Mouse (Mus musculus) kidney, adult 8-10 months (tissue): ENCODE results near the gene B3gat3.

Source experiments
- DNase-seq, 2 experiments: peaks; one replicate each; pipeline ENCODE4 v3.0.0; 2022

B3gat3 gene

DNA sequence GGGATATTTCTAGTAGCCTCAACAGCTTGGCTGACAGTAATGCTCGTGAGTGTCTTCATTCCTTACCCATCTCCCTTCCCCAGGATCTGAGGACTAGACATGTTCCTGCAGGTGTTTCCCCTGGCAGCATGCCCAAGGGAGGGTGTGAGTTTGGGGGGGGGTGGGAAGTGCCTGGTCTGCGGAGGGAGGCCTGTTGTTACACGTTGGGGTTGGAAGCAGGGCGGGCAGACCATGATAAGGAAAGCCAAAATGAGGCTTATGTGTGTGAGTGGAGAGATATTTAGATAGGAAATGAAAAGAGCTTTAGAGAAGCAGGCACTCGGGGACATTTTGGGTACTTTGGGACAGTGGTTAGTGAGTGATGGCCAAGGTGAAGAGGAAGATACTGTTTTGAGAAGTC, 23.9 kb downstream of the B3gat3 start:
- DNase-seq = no peak

DNA sequence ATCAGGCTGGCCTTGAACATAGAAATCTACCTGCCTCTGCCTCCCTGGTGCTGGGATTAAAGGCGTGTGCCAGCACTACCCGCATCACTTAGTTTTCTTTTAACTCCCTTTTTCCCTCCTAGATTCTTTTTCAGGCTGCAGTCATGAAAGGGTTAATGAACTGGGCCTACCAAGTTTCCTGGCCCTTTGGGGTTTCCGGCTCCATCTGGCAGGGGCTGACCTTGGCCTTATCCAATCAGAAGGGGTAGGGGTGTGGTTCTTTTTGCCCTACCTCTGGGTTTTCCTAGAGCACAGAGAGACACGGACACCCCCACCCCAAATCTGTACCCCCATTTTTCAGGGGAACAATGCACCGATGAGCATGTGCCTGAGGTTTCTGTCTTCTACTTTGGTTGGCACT, 24.6 kb downstream of the B3gat3 start:
- DNase-seq = peak; percentile 67 to 78

DNA sequence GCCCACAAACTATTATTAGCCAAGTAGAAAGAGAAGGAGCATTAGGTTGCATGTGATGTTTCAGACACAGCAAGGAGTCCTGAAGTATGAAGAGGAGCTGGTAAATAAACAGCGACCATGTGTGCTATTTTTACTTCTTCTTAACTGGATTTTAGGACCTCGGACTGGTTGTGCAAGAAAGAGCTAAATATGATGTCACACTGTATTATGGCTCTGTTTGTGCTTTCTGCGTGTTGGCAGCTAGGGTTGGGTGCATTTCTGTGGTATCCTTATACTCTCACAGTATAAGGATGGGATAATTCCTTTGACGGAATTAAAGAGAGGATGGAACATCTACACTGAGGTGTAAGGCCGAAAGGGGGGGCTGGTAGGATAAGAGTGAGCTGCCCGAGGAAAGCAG, 25.1 kb downstream of the B3gat3 start:
- DNase-seq = no peak

DNA sequence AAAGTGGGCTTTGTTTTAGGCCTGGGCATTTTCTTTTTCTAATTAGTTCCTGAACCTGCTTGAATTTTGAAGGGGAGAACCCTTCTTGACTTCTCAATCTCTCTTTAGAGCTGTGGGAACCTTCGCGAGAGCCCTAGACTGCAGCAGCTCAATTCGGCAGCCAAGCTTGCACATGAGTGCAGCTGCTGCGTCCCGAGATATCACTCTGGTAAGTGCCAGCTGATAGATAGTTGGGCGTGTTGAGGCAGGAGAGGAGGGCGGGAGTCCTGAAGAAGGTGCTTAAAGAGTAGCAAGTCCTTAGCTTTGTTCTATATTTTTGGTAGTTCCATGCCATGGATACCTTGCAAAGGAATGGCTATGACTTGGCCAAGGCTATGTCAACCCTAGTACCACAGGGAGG, 26.8 kb downstream of the B3gat3 start:
- no peak for DNase-seq

DNA sequence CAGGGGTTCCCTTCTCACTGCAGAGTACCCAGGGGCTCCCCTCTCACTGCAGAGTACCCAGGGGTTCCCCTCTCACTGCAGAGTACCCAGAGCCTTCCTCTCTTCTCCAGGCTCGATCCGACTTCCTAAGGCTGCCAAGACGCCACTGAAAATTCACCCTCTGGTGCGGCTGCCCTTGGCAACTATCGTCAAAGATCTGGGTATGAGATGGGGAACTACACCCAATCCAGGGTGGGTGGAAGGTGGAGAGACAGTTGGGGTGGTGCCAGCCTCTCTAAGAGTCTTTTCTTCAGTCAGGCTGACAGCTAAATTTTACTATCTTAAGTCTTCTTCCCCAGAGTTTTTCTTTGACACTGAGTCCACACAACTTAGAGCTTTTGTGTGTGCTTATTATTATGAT, 30.0 kb downstream of the B3gat3 start:
- no peak for DNase-seq

DNA sequence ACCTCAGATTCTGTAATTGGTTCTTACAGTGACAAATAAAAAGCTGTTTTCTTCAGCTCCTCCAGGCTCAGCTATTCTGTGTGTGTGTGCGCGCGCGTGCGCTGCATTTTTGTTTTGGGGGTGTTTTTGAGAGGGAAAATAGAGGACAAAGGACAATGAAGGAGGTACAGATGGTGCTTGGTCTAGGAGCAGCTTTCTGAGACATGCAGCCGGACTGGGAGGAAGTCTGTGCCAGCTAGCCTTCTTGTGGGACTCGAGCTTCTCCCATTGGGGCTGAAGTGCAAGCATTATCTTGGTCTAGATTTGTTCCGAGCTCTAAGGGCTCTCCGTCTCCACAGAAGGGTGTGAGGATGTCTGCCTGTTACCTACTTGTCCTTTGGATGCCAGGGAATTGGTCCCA, 32.1 kb downstream of the B3gat3 start:
- no peak for DNase-seq

DNA sequence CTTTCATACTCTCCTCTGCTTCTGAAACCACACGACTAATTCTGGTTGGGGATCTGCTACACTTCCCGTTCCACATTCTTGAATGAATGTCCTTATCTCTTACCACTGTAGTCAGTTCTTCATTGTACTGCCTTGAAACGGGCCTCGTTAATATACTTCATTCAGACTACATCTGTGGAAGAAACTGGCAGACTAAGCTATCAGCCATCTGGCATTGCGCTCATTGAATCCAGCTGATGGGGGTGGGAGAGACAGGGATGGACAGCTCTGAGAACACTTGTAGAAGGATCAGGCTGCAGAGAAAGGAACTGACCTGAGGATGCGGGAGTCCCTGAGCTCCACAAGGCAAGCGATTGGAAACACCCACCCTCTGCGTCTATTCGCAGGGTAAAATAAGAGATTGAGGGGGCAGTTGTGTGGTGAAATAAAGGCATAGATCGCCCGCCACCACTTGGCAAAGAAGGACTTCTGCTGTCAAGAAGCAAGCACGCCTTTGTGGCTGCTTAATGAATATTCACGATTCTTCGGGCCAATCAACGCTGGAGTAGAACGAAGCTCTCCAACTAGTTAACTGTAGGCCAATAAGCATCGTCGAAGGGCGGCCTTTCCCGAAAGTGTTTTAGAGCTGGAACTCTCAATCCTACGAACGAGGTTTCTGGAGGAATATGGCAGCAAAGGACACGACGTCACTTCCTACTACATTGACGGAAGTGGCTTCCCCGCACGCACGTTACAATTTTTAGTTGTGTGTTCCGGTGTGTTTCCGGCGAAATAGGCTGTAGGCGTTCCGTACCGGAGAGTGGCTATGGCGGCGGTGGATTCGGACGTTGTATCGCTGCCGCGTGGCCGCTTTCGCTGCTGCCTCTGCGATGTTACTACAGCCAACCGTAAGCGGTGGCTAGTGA, 33.2 kb downstream of the B3gat3 start, which contains the start of gene Tut1:
Gene Tut1 (plus strand): TSS at position 713 of the 905 bp plus-strand sequence.
- peak; percentile 96 to 97 for DNase-seq

DNA sequence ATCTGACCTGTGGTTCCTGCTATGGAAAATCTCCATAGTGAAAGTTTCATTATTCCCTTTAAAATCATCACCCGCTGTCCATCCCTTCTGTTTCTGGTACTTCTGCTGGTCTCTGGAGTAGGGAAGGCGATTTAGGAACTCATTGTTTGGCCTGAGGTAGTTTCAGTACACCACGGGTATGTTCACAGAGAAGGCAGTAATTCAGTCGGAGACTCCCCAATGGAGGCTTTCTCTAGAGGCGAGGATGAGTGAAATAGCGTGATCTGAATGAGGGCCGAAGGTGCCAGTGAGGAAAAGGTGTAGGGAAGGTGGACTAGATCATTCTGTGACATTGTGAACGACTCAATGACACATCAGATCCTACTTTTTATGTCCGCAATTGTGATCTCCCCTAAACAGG, 34.0 kb downstream of the B3gat3 start:
- DNase-seq = no peak

DNA sequence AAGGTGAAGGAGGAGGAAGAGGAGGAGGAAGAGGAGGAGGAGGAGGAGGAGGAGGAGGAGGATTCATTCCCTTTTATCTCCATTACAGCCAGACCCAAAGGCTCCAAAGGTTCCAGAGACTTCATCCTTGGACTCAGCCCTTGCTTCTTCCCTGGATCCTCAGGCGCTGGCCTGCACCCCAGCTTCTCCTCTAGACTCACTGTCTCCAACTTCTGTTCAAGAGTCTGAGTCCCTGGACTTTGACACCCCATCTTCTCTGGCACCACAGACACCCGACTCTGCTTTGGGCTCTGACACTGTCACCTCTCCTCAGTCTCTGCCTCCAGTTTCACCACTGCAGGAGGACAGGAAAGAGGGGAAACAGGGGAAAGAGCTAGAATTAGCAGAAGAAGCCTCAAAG, 42.1 kb downstream of the B3gat3 start:
- peak in 1 of 2 experiments; percentile 41 for DNase-seq

DNA sequence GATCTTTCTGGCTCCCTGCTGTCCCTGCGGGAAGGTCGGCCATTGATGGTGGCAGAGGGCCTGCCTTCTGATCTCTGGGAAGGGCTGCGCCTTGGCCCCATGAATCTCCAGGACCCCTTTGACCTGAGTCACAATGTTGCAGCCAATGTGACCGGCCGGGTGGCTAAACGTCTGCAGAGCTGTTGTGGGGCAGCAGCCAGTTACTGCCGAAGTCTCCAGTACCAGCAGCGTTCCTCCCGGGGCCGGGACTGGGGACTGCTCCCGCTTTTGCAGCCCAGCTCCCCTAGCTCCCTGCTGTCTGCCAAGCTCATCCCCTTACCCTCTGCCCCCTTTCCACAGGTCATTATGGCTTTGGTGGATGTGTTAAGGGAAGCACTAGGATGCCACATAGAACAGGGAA, 44.9 kb downstream of the B3gat3 start:
- DNase-seq = no peak

DNA sequence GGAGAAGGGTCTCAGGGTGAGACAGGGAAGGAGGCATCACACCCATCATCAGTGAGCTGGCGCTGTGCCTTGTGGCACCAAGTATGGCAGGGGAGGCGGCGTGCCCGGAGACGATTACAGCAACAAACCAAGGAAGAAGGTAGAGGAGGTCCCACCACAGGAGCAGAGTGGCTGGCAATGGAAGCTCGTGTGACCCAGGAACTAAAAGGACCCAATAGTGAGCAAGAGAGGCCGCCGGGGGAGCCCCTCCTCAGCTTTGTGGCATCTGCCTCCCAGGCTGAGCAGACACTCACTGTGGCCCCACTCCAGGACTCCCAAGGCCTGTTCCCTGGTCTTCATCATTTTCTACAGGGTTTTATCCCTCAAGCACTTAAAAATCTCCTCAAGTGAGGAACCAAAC, 45.6 kb downstream of the B3gat3 start:
- peak in 1 of 2 experiments; percentile 39 for DNase-seq

DNA sequence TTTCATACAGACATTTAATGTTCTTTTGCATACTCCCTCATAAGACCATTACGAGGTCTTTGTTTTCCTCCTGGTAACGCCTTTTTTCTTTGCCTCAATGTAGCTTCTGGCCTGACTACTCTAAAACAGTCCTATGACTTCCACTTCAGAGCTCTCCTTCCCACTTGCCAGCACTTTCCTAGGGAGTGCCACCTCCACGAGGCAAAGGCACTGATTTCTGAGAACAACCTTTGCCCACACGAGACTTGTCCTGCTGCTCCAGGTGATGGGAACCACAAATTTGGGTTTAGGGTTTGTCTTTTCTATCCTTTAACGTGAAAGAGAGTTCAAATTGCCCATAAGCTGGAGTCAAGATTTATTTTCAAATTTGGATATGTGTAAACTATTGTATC, 46.0 kb downstream of the B3gat3 start:
- DNase-seq = peak in 1 of 2 experiments; percentile 61

DNA sequence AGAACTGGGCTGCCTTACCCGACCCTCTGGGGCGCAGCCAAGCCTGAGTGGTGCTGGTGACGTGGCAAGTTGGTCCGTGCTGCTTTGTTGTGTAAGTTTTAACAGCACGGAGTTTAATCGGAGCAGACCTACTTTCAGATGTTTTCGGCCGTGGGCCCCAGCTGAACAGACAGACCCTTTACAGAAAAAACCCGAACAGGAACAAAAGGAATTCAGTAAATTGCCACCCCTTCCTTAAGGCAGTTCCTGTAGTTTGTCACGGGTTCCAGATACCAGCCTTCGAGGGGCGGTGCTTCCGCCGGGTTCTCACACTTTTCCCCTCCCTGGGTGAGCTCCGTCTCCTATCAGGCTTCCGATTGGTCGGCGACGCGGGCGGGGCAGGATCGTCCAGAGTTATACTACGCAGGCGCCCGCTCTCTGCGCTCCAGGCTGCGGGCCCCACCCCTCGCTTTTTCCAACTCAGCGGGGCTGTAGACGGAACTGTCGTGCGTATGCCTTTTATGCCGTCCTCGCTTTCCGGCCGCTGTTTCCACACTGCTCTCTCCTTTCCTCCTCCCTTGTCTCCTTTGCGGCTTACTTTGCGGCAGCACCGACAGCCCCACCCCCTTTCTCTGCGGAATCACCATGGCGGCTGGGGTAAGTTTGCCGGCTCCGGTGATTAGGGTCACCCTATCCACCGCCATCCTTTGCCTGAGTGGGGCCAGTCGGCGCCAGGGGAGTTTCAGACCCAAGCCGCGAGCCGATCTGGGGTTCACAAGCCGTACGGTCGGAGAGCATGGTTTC, 46.6 kb downstream of the B3gat3 start, which contains the start of gene Eef1g:
Gene Eef1g (plus strand): TSS at position 452 of the 783 bp plus-strand sequence.
- DNase-seq = peak; percentile 99 to 100

DNA sequence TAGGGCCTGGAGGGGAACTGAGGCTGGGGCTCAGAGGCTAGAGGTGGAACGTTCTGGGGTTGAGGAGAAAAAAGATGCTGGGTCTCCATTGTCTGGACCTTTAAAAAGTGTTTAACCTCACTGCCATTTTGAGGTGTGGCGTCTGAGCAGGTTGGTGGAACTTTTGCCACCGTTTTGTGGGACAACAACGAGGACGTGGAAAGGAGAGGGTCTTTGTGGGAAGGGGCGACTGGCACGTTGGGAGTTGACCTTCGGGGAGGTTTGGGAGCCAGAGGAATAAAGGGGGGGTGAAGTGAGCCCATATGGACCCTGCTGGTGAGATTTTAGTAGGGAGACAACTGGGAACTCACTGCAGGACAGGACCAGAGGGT, 47.2 kb downstream of the B3gat3 start:
- no peak for DNase-seq

DNA sequence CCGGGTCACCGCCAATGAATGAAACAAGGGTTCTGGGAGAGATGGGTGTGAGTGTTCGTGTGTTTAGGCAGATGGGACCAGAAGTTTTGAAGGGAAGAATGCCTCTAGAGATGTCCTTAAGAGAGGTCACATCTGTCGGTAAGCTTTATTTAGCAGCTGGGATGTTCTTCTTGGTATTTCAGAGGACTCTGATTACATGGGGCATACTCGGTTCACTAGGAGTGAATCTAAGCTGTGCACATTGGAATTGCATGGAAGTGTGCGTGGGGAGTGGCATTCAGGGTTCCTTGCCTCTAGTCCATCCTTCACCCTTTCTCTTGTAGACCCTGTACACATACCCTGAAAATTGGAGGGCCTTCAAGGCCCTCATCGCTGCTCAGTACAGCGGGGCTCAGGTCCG, 47.7 kb downstream of the B3gat3 start:
- DNase-seq = no peak

DNA sequence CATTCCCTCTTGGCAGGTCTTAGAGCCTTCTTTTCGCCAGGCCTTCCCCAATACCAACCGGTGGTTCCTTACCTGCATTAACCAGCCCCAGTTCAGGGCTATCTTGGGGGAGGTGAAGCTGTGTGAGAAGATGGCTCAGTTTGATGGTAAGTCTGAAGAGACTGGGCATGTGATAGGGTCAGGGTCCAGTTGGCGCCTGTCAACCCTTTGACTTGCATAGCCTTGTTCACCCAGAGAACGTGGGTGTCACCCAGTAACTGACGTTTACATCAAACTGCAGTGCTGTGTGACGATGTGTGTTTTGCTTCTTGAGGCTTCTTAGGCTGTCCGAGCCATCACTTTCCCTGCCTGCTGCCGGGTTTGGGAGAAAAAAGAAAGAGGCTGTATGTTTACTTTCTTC, 52.3 kb downstream of the B3gat3 start:
- peak in 1 of 2 experiments; percentile 50 for DNase-seq

DNA sequence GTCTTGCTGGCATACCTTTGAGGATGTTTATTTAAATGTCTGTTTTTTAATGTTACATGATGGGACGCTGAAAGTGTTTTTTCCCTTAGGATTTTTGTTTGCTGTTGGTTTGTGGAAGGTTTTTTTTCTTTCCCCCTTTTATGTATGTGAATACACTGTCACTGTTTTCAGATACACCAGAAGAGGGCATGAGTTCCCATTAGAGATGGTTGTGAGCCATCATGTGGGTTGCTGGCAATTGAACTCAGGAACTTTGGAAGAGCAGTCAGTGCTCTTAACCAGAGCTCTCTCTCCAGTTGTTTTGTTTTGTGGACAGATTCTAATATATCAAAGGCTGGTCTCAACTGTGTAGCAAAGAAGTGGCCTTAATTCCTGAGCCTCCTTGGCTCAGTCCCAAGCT, 54.5 kb downstream of the B3gat3 start:
- DNase-seq = no peak

DNA sequence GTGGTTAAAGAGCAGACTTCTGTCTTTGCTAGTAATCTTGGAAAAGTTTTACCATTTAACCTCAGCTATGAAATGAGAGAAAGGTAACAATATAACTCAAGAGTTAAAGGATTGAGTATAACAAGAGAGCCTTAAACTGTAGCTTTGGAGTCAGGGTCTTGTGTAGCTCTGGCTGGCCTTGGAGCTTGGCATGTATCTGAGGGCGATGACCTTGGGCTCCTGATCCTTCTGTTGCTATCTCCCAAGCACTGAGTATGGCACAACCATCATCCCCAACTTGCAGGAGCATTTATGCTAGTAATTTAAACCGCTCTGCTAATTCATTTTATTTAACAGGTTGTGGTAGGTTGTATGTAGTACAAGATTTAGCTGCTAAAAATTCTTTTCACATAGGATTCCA, 55.3 kb downstream of the B3gat3 start:
- DNase-seq = no peak

DNA sequence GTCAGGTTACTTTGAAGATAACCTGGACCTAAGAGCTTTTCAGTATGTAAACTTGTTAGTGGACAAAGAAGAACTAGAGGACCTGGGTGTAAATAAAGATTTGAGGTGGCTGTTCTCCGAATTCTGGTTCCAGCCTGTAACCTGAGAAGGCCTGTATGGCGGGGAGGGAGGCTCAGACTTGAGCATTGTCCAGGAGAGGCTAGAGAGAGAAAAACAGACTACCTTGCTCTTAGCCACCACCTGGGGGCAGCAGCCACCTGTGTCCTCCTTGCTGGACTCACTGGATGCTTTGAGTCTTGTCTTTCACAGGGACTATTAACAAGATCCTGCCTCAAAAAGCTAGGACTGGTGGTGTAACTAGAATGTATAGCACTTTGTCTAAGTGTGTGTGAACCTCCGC, 56.4 kb downstream of the B3gat3 start:
- DNase-seq = peak in 1 of 2 experiments; percentile 56
